Mouse (Mus musculus) macrophage (primary cell): Measurements from ENCODE around the gene Emc10. TPM values are rescaled to one million over a fixed set of nuclear protein-coding genes. Genes with fewer than 3 reads are reported as not detected.

ENCODE experiments used
- H3K27ac ChIP-seq: fragments of 350-480 bp; formaldehyde crosslinking; 2 replicates; pipeline ENCODE4 v1.9.0; 2021
- H3K36me3 ChIP-seq: fragments of 350-480 bp; formaldehyde crosslinking; 2 replicates; pipeline ENCODE4 v1.9.0; 2021; ENCODE audit errors: inconsistent target
- H3K4me3 ChIP-seq: fragments of 350-480 bp; formaldehyde crosslinking; 2 replicates; pipeline ENCODE4 v1.9.0; 2021; ENCODE audit errors: inconsistent target
- H3K79me2 ChIP-seq: fragments of 350-480 bp; formaldehyde crosslinking; 2 replicates; pipeline ENCODE4 v1.9.0; 2021; ENCODE audit errors: inconsistent target
- WGBS: methylation state at CpG from one replicate; pipeline ENCODE4 v1.1.7; 2026; ENCODE audit warnings: inconsistent platforms; ENCODE audit not compliant: missing documents; 5-methylcytosine and 5-hydroxymethylcytosine counted together
- polyA plus RNA-seq: library from polyadenylated mRNA; stranded (reverse); fragments of 250-400 nt; gene quantifications from 3 replicates; pipeline ENCODE4 v1.2.4, GENCODE M21; 2018; ENCODE audit warnings: inconsistent platforms

Gene Emc10
- polyA plus RNA-seq, 1 experiment from 2014 or later = 35.5 TPM

GRCm38 (mm10) chr7:44484841-44485571 is 11.3 kb downstream of the Emc10 start:
- no peaks in the 10 kb centered on the region for H3K36me3 ChIP-seq
- H3K4me3 ChIP-seq = no peak overlapping the region
- WGBS = 60% methylated on average over 4 of the region's 5 CpGs
- H3K79me2 ChIP-seq = no peaks in the 10 kb centered on the region
- no peak overlapping the region for H3K27ac ChIP-seq

DNA sequence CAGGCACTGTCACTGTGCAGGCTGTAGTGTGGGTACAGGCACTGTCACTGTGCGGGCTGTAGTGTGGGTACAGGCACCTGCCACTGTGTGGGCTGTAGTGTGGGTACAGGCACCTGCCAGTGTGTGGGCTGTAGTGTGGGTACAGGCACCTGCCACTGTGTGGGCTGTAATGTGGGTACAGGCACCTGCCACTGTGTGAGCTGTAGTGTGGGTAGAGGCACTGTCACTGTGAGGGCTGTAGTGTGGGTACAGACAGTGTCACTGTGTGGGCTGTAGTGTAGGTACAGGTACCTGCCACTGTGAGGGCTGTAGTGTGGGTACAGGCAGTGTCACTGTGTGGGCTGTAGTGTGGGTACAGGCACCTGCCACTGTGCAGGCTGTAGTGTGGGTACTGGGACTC is 12.2 kb downstream of the Emc10 start:
- H3K36me3 ChIP-seq = no peaks in the 10 kb centered on the region
- H3K4me3 ChIP-seq = no peak overlapping the region
- 100% methylated on average over 1 of the region's 1 CpGs for WGBS
- no peak overlapping the region for H3K27ac ChIP-seq
- no peaks in the 10 kb centered on the region for H3K79me2 ChIP-seq

DNA sequence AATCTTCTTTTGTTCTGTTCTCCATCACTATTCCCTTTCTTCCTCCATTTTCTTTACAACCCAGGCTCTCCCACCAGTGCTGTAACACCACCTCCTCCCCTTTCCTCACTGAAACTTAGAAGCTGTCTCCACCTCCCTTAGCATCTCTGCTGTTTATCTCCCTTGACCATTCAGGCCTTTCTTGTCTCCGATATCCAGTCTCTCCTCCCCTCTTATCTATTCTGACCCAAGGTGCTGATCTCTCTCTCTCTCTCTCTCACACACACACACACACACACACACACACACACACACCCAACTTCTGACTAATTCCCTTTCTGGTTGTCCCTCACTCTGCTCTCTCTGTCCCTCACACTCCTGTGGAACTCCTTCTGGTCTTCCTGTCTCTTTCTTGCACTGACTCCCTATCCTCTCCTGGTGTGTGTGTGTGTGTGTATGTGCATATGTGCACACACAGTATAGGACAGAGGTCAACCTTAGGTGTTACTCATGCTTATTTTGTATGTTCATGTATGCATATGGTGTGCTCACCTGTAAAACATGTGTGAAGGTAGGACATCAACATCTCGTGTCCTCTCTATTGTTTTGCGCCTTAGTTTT is 13.4 kb downstream of the Emc10 start:
- WGBS = 70% methylated on average over 3 of the region's 3 CpGs
- Histone ChIP-seq H3K4me3 (no peak overlapping the region), H3K36me3 (no peaks in the 10 kb centered on the region), H3K27ac (no peak overlapping the region), H3K79me2 (no peaks in the 10 kb centered on the region)

DNA sequence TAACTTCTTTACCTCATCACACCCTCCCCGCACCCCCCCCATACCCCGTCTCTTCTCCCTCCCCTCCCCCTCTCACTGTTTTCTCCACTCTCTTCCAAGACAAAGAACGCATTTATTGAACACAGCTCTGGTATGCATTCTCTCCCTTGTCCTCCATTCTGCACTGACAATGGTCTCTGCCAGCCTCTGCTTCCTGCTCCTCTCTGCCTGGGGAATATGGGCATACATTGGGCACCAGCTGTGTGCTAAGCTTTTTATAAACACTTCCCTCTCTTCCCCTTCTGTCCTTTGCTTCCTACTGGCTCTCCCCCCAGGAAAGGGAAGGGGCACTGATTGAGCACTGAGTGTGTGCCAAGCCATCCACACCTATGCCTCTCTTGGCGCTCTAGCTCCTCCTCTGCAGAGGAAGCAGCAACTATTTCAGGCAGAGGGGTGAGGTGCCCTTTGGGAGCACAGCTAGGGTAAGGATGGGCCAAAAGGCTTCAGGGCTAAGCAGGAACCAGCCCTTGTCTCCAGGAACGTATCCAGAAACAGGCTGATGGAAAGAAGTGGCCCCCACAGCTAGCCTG is 21.2 kb downstream of the Emc10 start:
- WGBS = 24% methylated on average over 3 of the region's 5 CpGs
- Histone ChIP-seq H3K27ac (no peak overlapping the region), H3K36me3 (no peaks in the 10 kb centered on the region), H3K4me3 (no peak overlapping the region), H3K79me2 (no peaks in the 10 kb centered on the region)

- H3K79me2 ChIP-seq = no peaks in the 10 kb centered on the region
- 49% methylated on average over 3 of the region's 4 CpGs for WGBS
- no peaks in the 10 kb centered on the region for H3K36me3 ChIP-seq
- H3K4me3 ChIP-seq = no peak overlapping the region
- H3K27ac ChIP-seq = no peak overlapping the region
Measured at GRCm38 (mm10) chr7:44474419-44474818, 21.9 kb downstream of the Emc10 start.

GRCm38 (mm10) chr7:44472961-44473646 is 23.2 kb downstream of the Emc10 start:
- H3K27ac ChIP-seq = no peak overlapping the region
- no peak overlapping the region for H3K4me3 ChIP-seq
- 56% methylated on average over 8 of the region's 9 CpGs for WGBS
- H3K79me2 ChIP-seq = no peaks in the 10 kb centered on the region
- no peaks in the 10 kb centered on the region for H3K36me3 ChIP-seq

DNA sequence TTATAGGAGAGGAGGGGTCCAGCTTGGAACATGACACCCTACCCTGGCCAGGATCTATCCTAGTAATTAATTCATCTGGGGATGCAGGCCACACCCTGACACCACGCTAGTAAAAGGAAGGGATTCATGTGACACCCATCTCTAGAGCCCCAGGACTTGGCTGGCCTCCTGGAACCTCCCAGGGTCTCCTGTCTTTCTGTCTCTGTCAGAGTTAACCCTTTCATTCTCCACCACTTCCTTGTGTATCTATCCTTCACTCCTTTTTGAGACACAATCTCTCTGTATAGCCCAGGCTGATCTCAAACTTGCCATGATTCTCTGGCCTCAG is 23.8 kb downstream of the Emc10 start:
- no peaks in the 10 kb centered on the region for H3K79me2 ChIP-seq
- no peak overlapping the region for H3K4me3 ChIP-seq
- 56% methylated on average over 1 of the region's 1 CpGs for WGBS
- no peaks in the 10 kb centered on the region for H3K36me3 ChIP-seq
- H3K27ac ChIP-seq = no peak overlapping the region

GRCm38 (mm10) chr7:44471880-44472557 is 24.3 kb downstream of the Emc10 start:
- Histone ChIP-seq H3K27ac (no peak overlapping the region), H3K79me2 (no peaks in the 10 kb centered on the region), H3K36me3 (no peaks in the 10 kb centered on the region), H3K4me3 (no peak overlapping the region)
- WGBS = 55% methylated on average over 5 of the region's 6 CpGs

DNA sequence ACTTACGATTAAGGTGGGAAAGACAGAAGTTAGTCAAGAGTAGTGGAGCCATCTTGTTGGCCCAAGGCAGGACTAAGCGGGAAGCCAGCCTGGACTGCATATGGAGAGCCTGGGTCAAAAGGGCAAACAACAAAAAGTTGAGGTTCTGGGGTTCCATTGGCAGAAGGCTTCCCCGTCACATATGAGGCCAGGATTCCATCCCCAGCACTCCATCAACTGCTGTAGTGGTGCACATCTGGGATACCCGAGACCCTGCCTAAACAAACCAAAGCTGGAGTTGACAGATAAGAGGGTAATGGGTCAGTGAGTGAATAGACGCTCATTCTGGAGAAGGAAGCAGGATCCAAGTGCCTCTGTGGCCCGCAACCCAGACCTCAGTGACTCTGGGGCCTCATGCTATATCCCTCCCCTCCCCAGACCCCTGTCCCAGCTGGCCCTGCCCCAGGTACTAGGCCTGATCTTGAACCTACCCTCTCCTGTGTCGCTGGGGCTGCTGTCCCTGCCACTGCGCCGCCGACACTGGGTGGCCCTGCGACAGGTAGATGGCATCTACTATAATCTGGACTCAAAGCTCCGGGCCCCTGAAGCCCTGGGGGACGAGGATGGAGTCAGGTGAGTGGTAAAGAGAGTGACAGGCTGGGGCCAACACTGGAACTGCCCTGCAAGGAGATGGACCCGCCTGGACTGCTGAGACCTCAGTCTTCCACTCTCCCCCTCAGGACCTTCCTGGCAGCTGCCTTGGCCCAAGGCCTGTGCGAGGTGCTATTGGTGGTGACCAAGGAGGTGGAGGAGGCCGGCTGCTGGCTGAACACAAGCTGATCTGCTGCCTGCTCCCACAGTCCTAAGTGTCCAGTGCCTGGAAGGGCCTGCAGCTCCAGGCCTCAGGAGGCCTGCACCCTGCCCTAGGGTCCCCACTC is 25.4 kb downstream of the Emc10 start:
- H3K79me2 ChIP-seq = no peaks in the 10 kb centered on the region
- no peak overlapping the region for H3K27ac ChIP-seq
- WGBS = 94% methylated on average over 16 of the region's 16 CpGs
- H3K36me3 ChIP-seq = no peaks in the 10 kb centered on the region
- H3K4me3 ChIP-seq = no peak overlapping the region

DNA sequence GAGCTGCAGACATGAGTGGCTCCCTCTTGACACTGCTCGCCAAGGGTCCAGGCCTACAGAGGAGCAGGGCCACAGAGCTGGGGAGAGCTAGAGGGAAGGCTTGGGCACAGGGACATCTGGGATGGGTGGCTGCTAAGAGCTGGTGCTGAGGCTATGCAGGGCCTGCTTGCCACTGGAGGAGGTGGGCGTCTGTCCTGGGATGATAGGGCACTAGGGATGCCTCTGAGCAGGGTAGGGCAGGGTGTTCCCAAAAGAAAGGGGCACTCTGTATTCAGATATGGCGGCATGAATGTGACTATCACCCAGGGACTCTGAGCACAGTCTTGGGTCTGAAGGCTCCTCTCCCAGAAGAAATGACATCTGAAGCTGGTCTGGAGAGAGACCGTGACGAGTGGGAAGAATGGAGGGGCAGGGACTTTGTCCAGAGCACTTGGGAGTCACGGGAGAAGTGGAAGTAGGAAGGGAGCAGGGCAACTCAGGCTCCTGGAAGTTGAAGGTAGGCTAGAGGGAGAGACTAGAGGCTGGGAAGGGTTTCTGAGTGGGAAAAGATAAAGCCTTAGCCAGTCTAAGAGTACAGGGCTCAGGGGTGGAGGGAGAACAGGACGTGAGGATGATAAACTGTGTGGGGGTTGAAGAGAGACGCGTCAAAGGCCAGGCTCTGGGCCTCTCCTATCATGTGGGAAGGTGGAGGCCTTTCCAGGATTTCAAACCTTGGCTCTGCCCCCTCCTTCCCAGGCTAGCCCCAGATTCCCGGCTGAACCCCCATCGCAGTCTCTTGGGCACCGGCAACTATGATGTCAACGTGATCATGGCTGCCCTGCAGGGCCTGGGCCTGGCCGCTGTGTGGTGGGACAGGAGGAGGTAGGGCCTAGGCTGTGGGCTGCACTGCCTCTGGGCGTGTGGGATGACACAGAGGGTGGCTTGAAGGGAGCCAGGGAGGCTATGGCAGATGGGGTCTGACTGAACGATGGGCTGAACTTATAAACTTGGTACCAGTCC is 26.4 kb downstream of the Emc10 start:
- Histone ChIP-seq H3K36me3 (no peaks in the 10 kb centered on the region), H3K79me2 (no peaks in the 10 kb centered on the region), H3K4me3 (no peak overlapping the region), H3K27ac (no peak overlapping the region)
- 95% methylated on average over 16 of the region's 16 CpGs for WGBS

GRCm38 (mm10) chr7:44468644-44469285 is 27.6 kb downstream of the Emc10 start:
- WGBS = 92% methylated on average over 15 of the region's 15 CpGs

GRCm38 (mm10) chr7:44467811-44468411 is 28.4 kb downstream of the Emc10 start, which contains the start of gene Josd2:
Gene Josd2 (plus strand): TSS chr7:44467980.
- H3K4me3 ChIP-seq = peak within 1 kb of the TSS; percentile 77
- WGBS = under 1% methylated on average over 42 of the region's 42 CpGs
- no peaks in the 10 kb centered on the region for H3K36me3 ChIP-seq
- H3K79me2 ChIP-seq = no peaks in the 10 kb centered on the region
- H3K27ac ChIP-seq = peak within 1 kb of the TSS; percentile 27

More at GRCm38 (mm10) chr7:44468644-44469285, 27.6 kb downstream of the Emc10 start:
- H3K36me3 ChIP-seq = no peaks in the 10 kb centered on the region
- peak overlapping the region; percentile 27; the same call in 1 of the 2 replicates for H3K27ac ChIP-seq
- peak overlapping the region; percentile 77 for H3K4me3 ChIP-seq
- no peaks in the 10 kb centered on the region for H3K79me2 ChIP-seq
